Mouse (Mus musculus) forebrain, embryonic 14.5 days (tissue): ENCODE measurements around the gene Osbpl6. TPM values are rescaled to one million over a fixed set of nuclear protein-coding genes. Genes with fewer than 3 reads are reported as not detected.

ENCODE experiments used
- ATAC-seq: fragments of 200-750 bp; cut with Nextera tagmentation; 2 replicates; pipeline ENCODE4 v1.8.0; 2017; ENCODE audit warnings: mild to moderate bottlenecking, moderate library complexity
- DNase-seq: peaks from one replicate; pipeline ENCODE4 v3.0.0-alpha.2; 2015; ENCODE audit warnings: low spot score
- H3K27ac ChIP-seq: fragments of 300-500 bp; sonication (generic); 2 replicates; pipeline ENCODE4 v1.5.1; 2014; ENCODE audit warnings: low read depth, mild to moderate bottlenecking, control low read depth, low read length, moderate library complexity
- H3K27me3 ChIP-seq: fragments of 300-500 bp; sonication (generic); replicated peaks from 2 replicates; pipeline ENCODE4 v1.6.1; 2014; ENCODE audit warnings: low read length, control low read depth, mixed read lengths; ENCODE audit not compliant: control insufficient read depth, insufficient read depth
- H3K36me3 ChIP-seq: fragments of 300-500 bp; sonication (generic); 2 replicates; pipeline ENCODE4 v1.6.1; 2014; ENCODE audit warnings: low read length, control low read depth; ENCODE audit not compliant: control insufficient read depth, insufficient read depth
- H3K4me1 ChIP-seq: fragments of 300-500 bp; sonication (generic); 2 replicates; pipeline ENCODE4 v1.6.1; 2014; ENCODE audit warnings: antibody characterized with exemption, low read length, control low read depth; ENCODE audit not compliant: control insufficient read depth, insufficient read depth
- H3K4me2 ChIP-seq: fragments of 300-500 bp; sonication (generic); 2 replicates; pipeline ENCODE4 v1.6.1; 2014; ENCODE audit warnings: mild to moderate bottlenecking, control low read depth, low read length
- H3K4me3 ChIP-seq: fragments of 300-500 bp; sonication (generic); 2 replicates; pipeline ENCODE4 v1.5.1; 2014; ENCODE audit warnings: low read depth, low read length, control low read depth
- H3K9ac ChIP-seq: fragments of 300-500 bp; sonication (generic); 2 replicates; pipeline ENCODE4 v1.6.1; 2014; ENCODE audit warnings: mild to moderate bottlenecking, low read length, control low read depth, moderate library complexity
- H3K9me3 ChIP-seq: fragments of 300-500 bp; sonication (generic); replicated peaks from 2 replicates; pipeline ENCODE4 v1.6.1; 2016; ENCODE audit warnings: low read length, control low read depth, mixed read lengths; ENCODE audit not compliant: control insufficient read depth
- WGBS: fragments of 180-500 bp; shearing (Covaris S2); extraction: QIAGEN DNeasy Blood & Tissue Kit; methylation state at CpG from one replicate; pipeline ENCODE4 v1.1.7; 2014; 5-methylcytosine and 5-hydroxymethylcytosine counted together
- polyA plus RNA-seq: library from polyadenylated mRNA; unstranded; fragments of >200 nt; fragmentation: Nextera tagmentation; extraction: Ambion mirVana; gene quantifications from 2 replicates; pipeline ENCODE4 v1.2.1, GENCODE M21; 2014

Osbpl6 gene
- polyA plus RNA-seq, 1 experiment from 2014 or later: 12.1 TPM

DNA sequence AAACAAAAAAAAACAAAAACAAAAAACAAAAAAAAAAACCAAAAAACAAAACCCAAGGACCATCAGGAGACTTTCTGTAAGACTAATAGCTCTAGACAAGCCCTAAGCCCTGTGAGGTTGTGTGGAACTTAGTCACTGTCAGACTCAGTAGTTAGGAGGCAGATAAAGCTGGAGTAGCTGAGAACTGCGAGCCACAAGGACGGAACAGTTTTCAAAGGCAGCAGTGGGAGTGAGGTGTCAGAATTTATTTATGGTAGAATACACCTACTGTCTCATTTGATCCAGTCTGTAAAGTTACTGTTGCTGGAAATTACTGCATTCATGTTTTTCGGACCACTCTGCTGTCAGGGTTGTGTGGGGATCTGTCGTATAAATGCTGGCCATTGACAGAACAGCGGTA lies 118.1 kb downstream of the Osbpl6 start:
- 65% methylated on average over 5 of the region's 5 CpGs for WGBS
- DNase-seq: no peak
- Histone ChIP-seq H3K27ac (no peak overlapping the region), H3K4me2 (no peak overlapping the region), H3K4me1 (no peaks in the 10 kb centered on the region), H3K9me3 (no peaks in the 10 kb centered on the region), H3K9ac (no peak overlapping the region), H3K36me3 (no peaks in the 10 kb centered on the region), H3K27me3 (no peaks in the 10 kb centered on the region), H3K4me3 (no peak overlapping the region)
- ATAC-seq: no peak

DNA sequence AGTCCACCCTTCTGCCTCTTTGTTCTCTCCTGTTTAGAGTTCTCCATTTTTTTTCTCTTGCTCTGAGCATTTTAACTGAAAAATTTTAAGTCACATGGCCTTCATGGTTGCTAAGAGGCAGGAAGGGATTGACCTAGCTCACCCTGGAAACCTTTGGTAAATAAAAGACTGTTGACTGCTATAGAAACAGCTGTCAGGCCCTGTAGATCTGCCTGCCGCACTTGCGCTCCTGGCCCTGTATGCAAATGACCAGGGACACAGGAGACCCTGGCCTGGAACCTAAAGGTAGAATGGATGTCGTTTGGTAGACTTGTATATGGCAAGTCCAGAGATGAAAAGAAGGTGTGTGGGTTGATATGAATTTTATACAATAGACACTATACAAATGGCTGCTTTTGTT lies 119.3 kb downstream of the Osbpl6 start:
- no peaks in the 10 kb centered on the region for H3K4me1 ChIP-seq
- no peaks in the 10 kb centered on the region for H3K9me3 ChIP-seq
- H3K27ac ChIP-seq: no peak overlapping the region
- no peak for DNase-seq
- no peaks in the 10 kb centered on the region for H3K36me3 ChIP-seq
- H3K4me3 ChIP-seq: no peak overlapping the region
- no peak for ATAC-seq
- H3K27me3 ChIP-seq: no peaks in the 10 kb centered on the region
- H3K4me2 ChIP-seq: no peak overlapping the region
- no peak overlapping the region for H3K9ac ChIP-seq
- 48% methylated on average over 3 of the region's 3 CpGs for WGBS

DNA sequence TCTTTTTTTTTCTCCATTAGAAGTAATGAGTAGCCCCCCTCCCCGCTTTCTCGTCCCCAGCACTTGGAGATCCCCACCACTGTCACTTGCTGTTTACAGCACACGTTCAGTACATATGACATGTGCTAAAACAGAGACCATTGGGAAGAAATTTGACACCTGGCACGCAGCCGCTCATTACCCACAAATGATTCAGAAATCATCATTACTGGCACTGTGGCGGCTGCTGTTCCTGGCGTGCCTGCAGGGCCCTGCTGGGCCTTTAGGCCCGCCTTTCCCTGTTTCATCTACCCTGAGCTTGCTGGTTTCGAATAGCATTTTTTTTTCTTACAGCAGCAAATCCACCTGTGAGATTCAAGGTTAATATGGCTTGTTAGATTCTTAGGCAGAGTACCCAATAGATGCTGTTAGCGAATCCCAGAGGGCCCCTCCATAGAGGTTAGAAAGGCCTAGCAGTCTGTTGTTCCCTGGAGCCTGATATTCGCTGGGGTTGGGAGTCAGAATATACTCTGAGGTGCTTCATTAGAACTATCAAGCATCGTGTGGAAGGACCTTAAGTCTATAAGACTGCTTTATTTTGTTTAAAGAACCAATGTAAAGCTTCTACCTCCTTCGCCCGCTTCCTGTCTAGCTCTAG lies 126.3 kb downstream of the Osbpl6 start:
- ATAC-seq (peak; percentile 91), DNase-seq (peak; percentile 86)
- no peaks in the 10 kb centered on the region for H3K9me3 ChIP-seq
- H3K4me2 ChIP-seq: no peak overlapping the region
- H3K27ac ChIP-seq: no peak overlapping the region
- H3K4me3 ChIP-seq: no peak overlapping the region
- WGBS: 40% methylated on average over 14 of the region's 14 CpGs
- H3K27me3 ChIP-seq: no peaks in the 10 kb centered on the region
- no peaks in the 10 kb centered on the region for H3K36me3 ChIP-seq
- H3K9ac ChIP-seq: no peak overlapping the region
- H3K4me1 ChIP-seq: peaks cover 12% of the 10 kb centered on the region

DNA sequence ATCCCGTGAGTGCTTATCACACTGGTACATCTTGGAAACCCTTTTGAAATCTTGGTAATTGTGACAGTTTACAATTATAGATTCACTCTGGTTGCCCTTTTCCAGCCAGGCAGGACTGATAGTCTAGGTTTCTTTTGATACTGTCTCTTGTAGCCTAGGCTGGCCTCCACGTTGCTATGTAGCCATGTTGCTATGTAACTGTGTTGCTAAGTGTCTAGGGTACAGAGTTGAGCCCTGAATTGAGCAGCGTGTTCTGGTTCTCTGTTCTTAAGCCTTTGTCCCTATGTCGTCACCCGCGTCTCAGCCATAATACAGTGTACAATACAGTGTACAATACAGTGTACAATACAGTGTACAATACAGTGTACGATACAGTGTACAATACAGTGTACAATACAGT lies 128.6 kb downstream of the Osbpl6 start:
- Histone ChIP-seq H3K4me2 (no peak overlapping the region), H3K9me3 (no peaks in the 10 kb centered on the region), H3K4me3 (no peak overlapping the region), H3K4me1 (peaks cover 12% of the 10 kb centered on the region), H3K27me3 (no peaks in the 10 kb centered on the region), H3K36me3 (no peaks in the 10 kb centered on the region), H3K27ac (no peak overlapping the region), H3K9ac (no peak overlapping the region)
- no peak for ATAC-seq
- 41% methylated on average over 7 of the region's 7 CpGs for WGBS
- peak; percentile 43 for DNase-seq

DNA sequence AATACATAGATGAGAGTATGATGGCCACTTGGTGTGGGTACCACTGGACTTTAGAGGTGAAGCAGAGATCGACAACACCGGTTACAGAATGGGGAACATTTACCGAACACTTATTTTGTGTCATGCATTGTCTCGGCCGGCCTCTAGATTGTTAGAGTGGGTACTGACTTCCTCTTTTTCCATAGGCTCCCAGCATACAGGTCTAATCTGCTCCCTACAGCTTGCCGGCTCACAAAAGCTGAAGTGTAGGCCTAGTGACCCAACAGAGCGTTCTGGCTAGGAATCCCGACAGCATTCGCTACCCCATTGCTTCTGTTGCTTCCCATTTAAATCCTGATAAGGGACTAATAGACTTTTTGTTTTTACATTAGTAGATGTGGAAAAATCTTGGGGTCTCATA lies 135.6 kb downstream of the Osbpl6 start:
- 94% methylated on average over 9 of the region's 9 CpGs for WGBS
- no peak overlapping the region for H3K4me2 ChIP-seq

DNA sequence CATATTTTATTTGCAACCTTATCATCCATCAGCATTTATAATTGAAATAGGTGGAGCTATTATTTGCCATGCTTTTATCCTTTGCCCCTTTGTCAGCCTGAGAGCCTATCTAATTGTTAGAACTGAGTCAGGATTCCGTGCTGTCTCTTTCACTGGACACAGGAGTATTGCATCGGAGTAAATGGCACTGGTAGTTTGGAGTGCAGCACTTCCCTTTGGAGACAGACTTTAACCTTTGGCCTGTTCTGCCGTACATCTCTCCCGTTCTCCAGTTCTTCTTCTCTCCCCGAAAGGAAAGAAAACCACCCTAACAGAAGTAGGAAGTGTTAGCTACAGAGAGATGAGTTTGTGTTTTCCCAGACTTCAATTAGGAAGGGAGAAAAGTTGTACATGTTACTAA lies 136.6 kb downstream of the Osbpl6 start:
- Histone ChIP-seq H3K4me3 (no peak overlapping the region), H3K27me3 (no peaks in the 10 kb centered on the region), H3K9ac (no peak overlapping the region), H3K27ac (no peak overlapping the region), H3K9me3 (no peaks in the 10 kb centered on the region), H3K4me2 (no peak overlapping the region), H3K4me1 (no peaks in the 10 kb centered on the region), H3K36me3 (no peaks in the 10 kb centered on the region)
- no peak for ATAC-seq
- 86% methylated on average over 5 of the region's 5 CpGs for WGBS
- DNase-seq: no peak

More for the DNA sequence above, 135.6 kb downstream of the Osbpl6 start:
- DNase-seq: no peak
- Histone ChIP-seq H3K9ac (no peak overlapping the region), H3K27ac (no peak overlapping the region), H3K4me1 (no peaks in the 10 kb centered on the region), H3K36me3 (no peaks in the 10 kb centered on the region), H3K9me3 (no peaks in the 10 kb centered on the region), H3K27me3 (no peaks in the 10 kb centered on the region), H3K4me3 (no peak overlapping the region)
- ATAC-seq: no peak

DNA sequence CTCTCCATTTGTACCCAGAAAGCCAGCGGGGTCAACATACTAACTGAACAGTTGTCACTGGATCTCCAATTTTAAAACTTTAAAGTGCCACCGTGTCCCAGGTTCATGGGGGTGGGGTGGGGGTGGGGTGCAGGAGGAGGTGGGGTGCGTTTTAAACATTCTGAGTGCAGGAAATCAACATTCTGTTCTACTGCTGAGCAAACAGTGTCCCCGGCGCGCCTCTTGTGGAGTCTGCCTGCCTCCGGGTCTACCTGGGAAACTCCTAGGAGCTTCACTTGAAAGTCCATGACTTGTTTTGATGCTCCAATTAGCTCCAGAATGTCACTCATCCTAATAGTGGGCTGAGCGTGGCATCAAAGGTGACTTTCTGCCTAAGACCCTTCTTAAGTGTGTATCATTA lies 139.2 kb downstream of the Osbpl6 start:
- Histone ChIP-seq H3K27ac (no peak overlapping the region), H3K4me1 (no peaks in the 10 kb centered on the region), H3K36me3 (peaks cover 4% of the 10 kb centered on the region; the same call in 1 of the 2 replicates), H3K27me3 (no peaks in the 10 kb centered on the region), H3K4me3 (no peak overlapping the region), H3K4me2 (no peak overlapping the region), H3K9me3 (no peaks in the 10 kb centered on the region), H3K9ac (no peak overlapping the region)
- 86% methylated on average over 8 of the region's 8 CpGs for WGBS
- DNase-seq: no peak
- no peak for ATAC-seq

DNA sequence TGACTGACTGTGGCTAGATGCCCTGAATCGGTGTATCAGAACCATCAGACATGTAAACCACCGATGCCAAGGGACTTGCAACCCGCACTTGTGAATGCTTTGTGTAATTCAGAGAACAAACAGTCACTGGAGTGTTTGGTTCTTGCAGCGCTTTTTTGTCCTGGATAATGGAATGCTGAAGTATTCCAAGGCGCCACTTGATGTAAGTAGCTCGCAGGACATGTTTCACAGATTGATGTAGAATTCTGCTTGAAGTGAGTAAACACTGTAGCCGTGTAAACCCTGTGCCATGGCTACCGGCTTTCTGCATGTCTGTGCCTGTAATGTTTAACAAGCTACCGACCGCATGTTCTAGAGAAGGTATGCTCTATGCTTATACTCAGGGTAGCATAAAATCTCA lies 141.9 kb downstream of the Osbpl6 start:
- no peak overlapping the region for H3K9ac ChIP-seq
- H3K36me3 ChIP-seq: peaks cover 4% of the 10 kb centered on the region; the same call in 1 of the 2 replicates
- no peak overlapping the region for H3K27ac ChIP-seq
- H3K27me3 ChIP-seq: no peaks in the 10 kb centered on the region
- no peak overlapping the region for H3K4me2 ChIP-seq
- no peaks in the 10 kb centered on the region for H3K9me3 ChIP-seq
- 76% methylated on average over 10 of the region's 10 CpGs for WGBS
- no peak overlapping the region for H3K4me3 ChIP-seq
- DNase-seq (no peak), ATAC-seq (no peak)
- H3K4me1 ChIP-seq: no peaks in the 10 kb centered on the region

DNA sequence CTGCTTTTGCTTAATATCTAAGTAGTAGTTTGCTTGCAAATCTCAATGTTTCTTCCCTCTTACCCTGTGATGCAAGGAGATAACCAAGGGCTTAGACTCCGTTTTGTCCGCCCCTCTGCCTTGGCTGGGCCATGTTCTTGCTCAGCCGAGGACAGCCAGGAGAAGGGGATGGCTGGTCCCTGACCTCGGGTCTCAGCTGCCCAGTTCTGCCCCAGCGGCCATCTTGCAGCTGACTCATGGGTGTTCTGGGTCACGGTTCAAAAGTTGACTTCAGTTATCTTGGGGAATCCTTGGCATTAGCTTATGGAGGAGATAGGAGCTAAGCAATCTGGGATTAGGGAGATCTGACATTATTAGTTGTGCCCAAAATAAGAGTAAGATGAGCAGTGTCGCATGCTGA lies 142.5 kb downstream of the Osbpl6 start:
- H3K4me2 ChIP-seq: no peak overlapping the region
- peaks cover 4% of the 10 kb centered on the region; the same call in 1 of the 2 replicates for H3K36me3 ChIP-seq
- DNase-seq (no peak), ATAC-seq (no peak)
- no peak overlapping the region for H3K27ac ChIP-seq
- H3K9ac ChIP-seq: no peak overlapping the region
- 91% methylated on average over 7 of the region's 7 CpGs for WGBS
- no peak overlapping the region for H3K4me3 ChIP-seq
- no peaks in the 10 kb centered on the region for H3K27me3 ChIP-seq
- H3K4me1 ChIP-seq: no peaks in the 10 kb centered on the region
- no peaks in the 10 kb centered on the region for H3K9me3 ChIP-seq
